Mouse (Mus musculus): Measurements from ENCODE around the gene Pde4b. TPM values are rescaled to one million over a fixed set of nuclear protein-coding genes. Genes with fewer than 3 reads are reported as not detected.
A peak's percentile ranks its signal among the peaks of the same experiment; 100 is the strongest.

The Pde4b gene
- polyA plus RNA-seq, 1 experiment from 2014 or later = 35.4 TPM

DNA sequence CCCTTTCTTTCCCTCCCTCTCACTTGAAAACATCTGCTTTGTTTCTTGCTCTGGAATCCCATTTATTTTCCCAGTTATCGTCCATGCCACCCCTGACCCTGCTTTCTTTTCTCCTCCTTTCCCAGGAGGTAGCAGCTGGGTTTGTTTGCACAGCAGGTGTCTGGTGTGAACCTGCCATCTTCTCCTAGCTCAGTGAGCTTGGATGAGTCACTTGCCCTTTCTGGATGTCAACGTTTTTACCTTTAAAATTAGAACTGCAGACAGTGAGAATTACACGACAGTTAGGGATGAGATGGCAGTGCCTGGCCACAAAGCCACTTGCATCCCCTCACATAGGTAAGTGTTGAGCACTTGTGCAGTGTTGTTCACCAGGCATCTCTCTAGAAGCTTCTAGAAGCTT is 84.3 kb downstream of the Pde4b start:
- no peak for ATAC-seq (ENCODE audit: low read depth)
- WGBS = 15% methylated on average over 3 of the region's 3 CpGs
- no peak overlapping the region for H3K4me3 ChIP-seq (ENCODE audit: low read length)
- H3K4me2 ChIP-seq (ENCODE audit: low read depth, low read length) = no peak overlapping the region
- H3K4me1 ChIP-seq (replicated peaks; ENCODE audit: control insufficient read depth, insufficient read depth, low read length) = no peaks in the 10 kb centered on the region
- no peaks in the 10 kb centered on the region for H3K36me3 ChIP-seq (ENCODE audit: control insufficient read depth, insufficient read depth, low read length)
- H3K9ac ChIP-seq (ENCODE audit: low read length) = no peak overlapping the region
- H3K27me3 ChIP-seq (ENCODE audit: control insufficient read depth, insufficient read depth, low read depth, low read length) = no peaks in the 10 kb centered on the region
- H3K27ac ChIP-seq (ENCODE audit: low read length) = no peak overlapping the region
- no peaks in the 10 kb centered on the region for H3K9me3 ChIP-seq (ENCODE audit: control insufficient read depth, low read length)

DNA sequence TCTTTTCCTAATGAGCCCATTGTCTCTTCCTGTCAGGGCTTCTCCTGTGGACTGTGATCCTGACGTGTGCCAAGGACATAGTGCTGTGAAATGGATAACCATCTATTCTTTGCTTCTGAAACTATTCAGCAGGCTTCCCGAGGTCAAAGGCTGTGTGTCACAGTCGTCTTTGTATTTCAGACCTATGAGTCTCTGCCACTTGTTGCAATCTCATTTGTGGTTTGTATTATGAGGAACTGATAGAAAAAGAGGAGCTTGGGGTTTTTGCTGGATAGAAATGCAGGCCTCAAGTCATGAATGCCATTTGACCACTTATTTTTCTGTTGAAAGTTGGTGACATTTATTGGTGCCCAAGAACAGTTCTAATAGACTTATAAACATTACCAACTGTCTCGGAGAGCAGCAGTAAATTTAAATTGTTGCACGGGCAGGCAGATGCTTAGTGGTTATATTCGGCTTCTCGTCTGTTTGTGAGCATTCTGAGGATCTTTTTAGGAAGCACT is 85.4 kb downstream of the Pde4b start:
- no peak overlapping the region for H3K9ac ChIP-seq (ENCODE audit: low read length)
- ATAC-seq (ENCODE audit: low read depth) = no peak
- H3K27ac ChIP-seq (ENCODE audit: low read length) = no peak overlapping the region
- no peaks in the 10 kb centered on the region for H3K4me1 ChIP-seq (replicated peaks; ENCODE audit: control insufficient read depth, insufficient read depth, low read length)
- no peak overlapping the region for H3K4me3 ChIP-seq (ENCODE audit: low read length)
- no peaks in the 10 kb centered on the region for H3K36me3 ChIP-seq (ENCODE audit: control insufficient read depth, insufficient read depth, low read length)
- no peak overlapping the region for H3K4me2 ChIP-seq (ENCODE audit: low read depth, low read length)
- no peaks in the 10 kb centered on the region for H3K9me3 ChIP-seq (ENCODE audit: control insufficient read depth, low read length)
- H3K27me3 ChIP-seq (ENCODE audit: control insufficient read depth, insufficient read depth, low read depth, low read length) = no peaks in the 10 kb centered on the region
- WGBS = 61% methylated on average over 7 of the region's 7 CpGs

DNA sequence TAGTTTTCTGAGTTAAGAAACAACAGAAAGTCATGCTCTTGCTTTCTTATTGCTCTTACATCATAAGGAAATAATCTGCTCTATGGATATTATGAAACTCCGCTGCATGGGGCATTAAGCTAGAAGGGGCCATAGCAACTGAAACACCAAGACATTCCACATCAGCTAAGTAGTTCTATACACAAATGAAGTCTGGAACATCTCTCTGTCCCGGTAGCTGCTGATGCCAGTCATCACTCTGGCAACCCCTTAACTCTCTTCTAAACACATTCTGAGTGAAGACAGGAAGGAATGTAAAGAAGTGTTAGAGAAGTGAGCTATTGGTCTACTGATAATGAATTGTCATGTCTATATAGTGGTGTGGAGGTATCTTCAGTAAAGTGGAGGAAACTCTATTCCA is 88.6 kb downstream of the Pde4b start:
- Histone ChIP-seq H3K4me1 (replicated peaks; ENCODE audit: control insufficient read depth, insufficient read depth, low read length) (no peaks in the 10 kb centered on the region), H3K4me2 (ENCODE audit: low read depth, low read length) (no peak overlapping the region), H3K27ac (ENCODE audit: low read length) (no peak overlapping the region), H3K9me3 (ENCODE audit: control insufficient read depth, low read length) (no peaks in the 10 kb centered on the region), H3K9ac (ENCODE audit: low read length) (no peak overlapping the region), H3K4me3 (ENCODE audit: low read length) (no peak overlapping the region), H3K36me3 (ENCODE audit: control insufficient read depth, insufficient read depth, low read length) (no peaks in the 10 kb centered on the region), H3K27me3 (ENCODE audit: control insufficient read depth, insufficient read depth, low read depth, low read length) (no peaks in the 10 kb centered on the region)
- 56% methylated on average over 2 of the region's 2 CpGs for WGBS
- no peak for ATAC-seq (ENCODE audit: low read depth)

GRCm38 (mm10) chr4:102177258-102177657 is 89.9 kb downstream of the Pde4b start:
- no peaks in the 10 kb centered on the region for H3K36me3 ChIP-seq (ENCODE audit: control insufficient read depth, insufficient read depth, low read length)
- H3K27ac ChIP-seq (ENCODE audit: low read length) = no peak overlapping the region
- H3K27me3 ChIP-seq (ENCODE audit: control insufficient read depth, insufficient read depth, low read depth, low read length) = no peaks in the 10 kb centered on the region
- no peak overlapping the region for H3K4me2 ChIP-seq (ENCODE audit: low read depth, low read length)
- H3K4me1 ChIP-seq (replicated peaks; ENCODE audit: control insufficient read depth, insufficient read depth, low read length) = no peaks in the 10 kb centered on the region
- no peak overlapping the region for H3K4me3 ChIP-seq (ENCODE audit: low read length)
- H3K9ac ChIP-seq (ENCODE audit: low read length) = no peak overlapping the region
- no peaks in the 10 kb centered on the region for H3K9me3 ChIP-seq (ENCODE audit: control insufficient read depth, low read length)
- peak; percentile 56; the same call in 1 of the 2 replicates for ATAC-seq (ENCODE audit: low read depth)
- 38% methylated on average over 5 of the region's 5 CpGs for WGBS

DNA sequence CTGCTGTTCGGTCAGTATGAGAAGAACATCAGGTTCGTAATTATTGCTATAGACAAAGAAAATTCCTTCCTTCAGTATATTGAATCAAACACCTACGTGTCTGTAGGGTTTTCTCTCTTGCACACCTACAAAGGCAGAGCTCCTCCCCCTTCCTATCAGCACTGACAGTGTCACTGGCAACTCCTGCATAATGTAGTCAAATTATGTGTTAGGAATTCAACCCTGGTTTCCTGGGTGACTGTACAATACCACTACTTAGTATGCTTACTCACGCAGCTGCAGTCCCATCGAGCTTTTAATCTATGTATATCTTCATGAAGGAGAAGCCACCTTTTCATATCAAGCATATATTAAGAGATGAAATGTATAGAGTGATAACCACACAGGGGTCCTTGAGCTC is 99.5 kb downstream of the Pde4b start:
- H3K4me3 ChIP-seq (ENCODE audit: low read length) = no peak overlapping the region
- ATAC-seq (ENCODE audit: low read depth) = no peak
- H3K9me3 ChIP-seq (ENCODE audit: control insufficient read depth, low read length) = no peaks in the 10 kb centered on the region
- H3K4me1 ChIP-seq (replicated peaks; ENCODE audit: control insufficient read depth, insufficient read depth, low read length) = no peaks in the 10 kb centered on the region
- 79% methylated on average over 5 of the region's 5 CpGs for WGBS
- no peaks in the 10 kb centered on the region for H3K27me3 ChIP-seq (ENCODE audit: control insufficient read depth, insufficient read depth, low read depth, low read length)
- H3K9ac ChIP-seq (ENCODE audit: low read length) = no peak overlapping the region
- no peak overlapping the region for H3K27ac ChIP-seq (ENCODE audit: low read length)
- no peak overlapping the region for H3K4me2 ChIP-seq (ENCODE audit: low read depth, low read length)
- no peaks in the 10 kb centered on the region for H3K36me3 ChIP-seq (ENCODE audit: control insufficient read depth, insufficient read depth, low read length)

DNA sequence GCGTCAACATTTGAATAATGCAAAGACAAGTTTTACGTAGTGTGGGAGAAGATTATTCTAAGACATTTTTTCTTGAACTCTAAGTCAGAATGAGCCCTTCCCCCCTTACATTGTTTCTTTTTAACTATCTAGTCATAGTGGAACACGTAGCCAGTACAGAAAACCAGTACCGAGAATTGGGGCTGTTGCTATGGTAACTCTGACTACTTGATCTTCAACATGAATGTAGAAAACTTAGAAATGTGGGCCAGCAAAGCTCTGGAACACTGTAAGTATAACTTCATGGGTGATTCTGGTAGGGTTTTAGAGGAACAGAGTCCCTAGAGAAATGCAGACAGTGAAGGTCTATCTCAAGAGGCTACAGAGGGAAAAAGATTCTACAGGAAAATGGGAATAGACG is 110.4 kb downstream of the Pde4b start:
- Histone ChIP-seq H3K36me3 (ENCODE audit: control insufficient read depth, insufficient read depth, low read length) (no peaks in the 10 kb centered on the region), H3K4me3 (ENCODE audit: low read length) (no peak overlapping the region), H3K9me3 (ENCODE audit: control insufficient read depth, low read length) (no peaks in the 10 kb centered on the region), H3K4me1 (replicated peaks; ENCODE audit: control insufficient read depth, insufficient read depth, low read length) (no peaks in the 10 kb centered on the region), H3K27ac (ENCODE audit: low read length) (no peak overlapping the region), H3K4me2 (ENCODE audit: low read depth, low read length) (no peak overlapping the region), H3K9ac (ENCODE audit: low read length) (no peak overlapping the region), H3K27me3 (ENCODE audit: control insufficient read depth, insufficient read depth, low read depth, low read length) (no peaks in the 10 kb centered on the region)
- WGBS = 75% methylated on average over 5 of the region's 5 CpGs
- ATAC-seq (ENCODE audit: low read depth) = no peak

- H3K9ac ChIP-seq (ENCODE audit: low read length) = no peak overlapping the region
- ATAC-seq (ENCODE audit: low read depth) = no peak
- no peaks in the 10 kb centered on the region for H3K36me3 ChIP-seq (ENCODE audit: control insufficient read depth, insufficient read depth, low read length)
- H3K27me3 ChIP-seq (ENCODE audit: control insufficient read depth, insufficient read depth, low read depth, low read length) = no peaks in the 10 kb centered on the region
- no peak overlapping the region for H3K27ac ChIP-seq (ENCODE audit: low read length)
- 69% methylated on average over 2 of the region's 2 CpGs for WGBS
- no peaks in the 10 kb centered on the region for H3K9me3 ChIP-seq (ENCODE audit: control insufficient read depth, low read length)
- H3K4me1 ChIP-seq (replicated peaks; ENCODE audit: control insufficient read depth, insufficient read depth, low read length) = no peaks in the 10 kb centered on the region
- H3K4me2 ChIP-seq (ENCODE audit: low read depth, low read length) = no peak overlapping the region
- no peak overlapping the region for H3K4me3 ChIP-seq (ENCODE audit: low read length)
Measured at GRCm38 (mm10) chr4:102209773-102210172, 122.4 kb downstream of the Pde4b start.

GRCm38 (mm10) chr4:102226700-102227099 is 139.4 kb downstream of the Pde4b start:
- H3K36me3 ChIP-seq (ENCODE audit: control insufficient read depth, insufficient read depth, low read length) = no peaks in the 10 kb centered on the region
- H3K4me2 ChIP-seq (ENCODE audit: low read depth, low read length) = no peak overlapping the region
- H3K9ac ChIP-seq (ENCODE audit: low read length) = no peak overlapping the region
- no peak overlapping the region for H3K4me3 ChIP-seq (ENCODE audit: low read length)
- no peaks in the 10 kb centered on the region for H3K27me3 ChIP-seq (ENCODE audit: control insufficient read depth, insufficient read depth, low read depth, low read length)
- no peak overlapping the region for H3K27ac ChIP-seq (ENCODE audit: low read length)
- H3K9me3 ChIP-seq (ENCODE audit: control insufficient read depth, low read length) = no peaks in the 10 kb centered on the region
- H3K4me1 ChIP-seq (replicated peaks; ENCODE audit: control insufficient read depth, insufficient read depth, low read length) = peaks cover 3% of the 10 kb centered on the region
- no peak for ATAC-seq (ENCODE audit: low read depth)

- no peak for ATAC-seq (ENCODE audit: low read depth)
- H3K27ac ChIP-seq (ENCODE audit: low read length) = no peak overlapping the region
- H3K27me3 ChIP-seq (ENCODE audit: control insufficient read depth, insufficient read depth, low read depth, low read length) = no peaks in the 10 kb centered on the region
- no peaks in the 10 kb centered on the region for H3K36me3 ChIP-seq (ENCODE audit: control insufficient read depth, insufficient read depth, low read length)
- H3K4me1 ChIP-seq (replicated peaks; ENCODE audit: control insufficient read depth, insufficient read depth, low read length) = peaks cover 3% of the 10 kb centered on the region
- H3K9me3 ChIP-seq (ENCODE audit: control insufficient read depth, low read length) = no peaks in the 10 kb centered on the region
- H3K9ac ChIP-seq (ENCODE audit: low read length) = no peak overlapping the region; the same call in 1 of the 2 replicates
- H3K4me3 ChIP-seq (ENCODE audit: low read length) = no peak overlapping the region
- WGBS = 42% methylated on average over 7 of the region's 7 CpGs
- no peak overlapping the region for H3K4me2 ChIP-seq (ENCODE audit: low read depth, low read length)
Measured at GRCm38 (mm10) chr4:102228953-102229586, 141.7 kb downstream of the Pde4b start.

DNA sequence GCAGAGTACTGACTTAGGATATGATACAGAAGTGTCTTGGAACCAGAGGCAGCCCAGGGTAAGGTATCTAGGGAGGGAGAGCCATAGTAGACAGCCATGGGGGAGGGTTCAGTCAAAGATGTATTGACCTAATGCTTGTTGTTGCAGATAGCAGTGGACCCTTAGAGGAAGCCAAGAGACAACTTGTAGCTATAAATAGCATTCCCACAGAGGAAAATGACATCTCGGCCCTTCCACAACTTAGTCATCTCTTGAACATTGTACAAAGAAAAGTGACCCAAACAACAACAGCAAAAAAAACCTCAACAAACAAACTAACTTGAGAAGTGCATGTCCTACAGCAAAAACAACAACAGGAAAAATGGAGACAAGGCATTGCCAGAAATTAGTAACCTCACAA is 143.6 kb downstream of the Pde4b start:
- no peaks in the 10 kb centered on the region for H3K9me3 ChIP-seq (ENCODE audit: control insufficient read depth, low read length)
- H3K4me1 ChIP-seq (replicated peaks; ENCODE audit: control insufficient read depth, insufficient read depth, low read length) = peaks cover 3% of the 10 kb centered on the region
- no peak for ATAC-seq (ENCODE audit: low read depth)
- no peaks in the 10 kb centered on the region for H3K36me3 ChIP-seq (ENCODE audit: control insufficient read depth, insufficient read depth, low read length)
- no peak overlapping the region for H3K4me2 ChIP-seq (ENCODE audit: low read depth, low read length)
- no peak overlapping the region for H3K4me3 ChIP-seq (ENCODE audit: low read length)
- 48% methylated on average over 1 of the region's 1 CpGs for WGBS
- no peaks in the 10 kb centered on the region for H3K27me3 ChIP-seq (ENCODE audit: control insufficient read depth, insufficient read depth, low read depth, low read length)
- H3K9ac ChIP-seq (ENCODE audit: low read length) = no peak overlapping the region
- H3K27ac ChIP-seq (ENCODE audit: low read length) = no peak overlapping the region

All from lung, embryonic 16.5 days (tissue).